Mouse (Mus musculus) lung, embryonic 14.5 days (tissue): ENCODE data around the gene Mtor. TPM values are rescaled to one million over a fixed set of nuclear protein-coding genes. Genes with fewer than 3 reads are reported as not detected.

Experiments
- ATAC-seq: fragments of 200-750 bp; cut with Nextera tagmentation; 2 replicates; pipeline ENCODE4 v1.8.0; 2017; ENCODE audit warnings: mild to moderate bottlenecking, moderate TSS enrichment, moderate library complexity; ENCODE audit not compliant: insufficient read depth
- DNase-seq: peaks from one replicate; pipeline ENCODE4 v3.0.0-alpha.2; 2015
- H3K27ac ChIP-seq: fragments of 300-500 bp; sonication (generic); 2 replicates; pipeline ENCODE4 v1.5.1; 2014; ENCODE audit warnings: low read depth, mild to moderate bottlenecking, moderate library complexity
- H3K27me3 ChIP-seq: fragments of 300-500 bp; sonication (generic); 2 replicates; pipeline ENCODE4 v1.6.1; 2014; ENCODE audit warnings: low read length, control low read depth; ENCODE audit not compliant: insufficient read depth
- H3K36me3 ChIP-seq: fragments of 300-500 bp; sonication (generic); 2 replicates; pipeline ENCODE4 v1.6.1; 2014; ENCODE audit warnings: control low read depth; ENCODE audit not compliant: insufficient read depth
- H3K4me1 ChIP-seq: fragments of 300-500 bp; sonication (generic); 2 replicates; pipeline ENCODE4 v1.6.1; 2014; ENCODE audit warnings: antibody characterized with exemption, control low read depth; ENCODE audit not compliant: insufficient read depth
- H3K4me2 ChIP-seq: fragments of 300-500 bp; sonication (generic); 2 replicates; pipeline ENCODE4 v1.6.1; 2014; ENCODE audit warnings: mild to moderate bottlenecking
- H3K4me3 ChIP-seq: fragments of 300-500 bp; sonication (generic); 2 replicates; pipeline ENCODE4 v1.5.1; 2014; ENCODE audit warnings: low read depth, low read length
- H3K9ac ChIP-seq: fragments of 300-500 bp; sonication (generic); 2 replicates; pipeline ENCODE4 v1.6.1; 2014
- H3K9me3 ChIP-seq: fragments of 300-500 bp; sonication (generic); 2 replicates; pipeline ENCODE4 v1.6.1; 2016; ENCODE audit warnings: low read depth, low read length, control low read depth
- CTCF ChIP-seq: IDR thresholded peaks from 2 replicates; pipeline ENCODE4 v1.5.1; 2016; ENCODE audit warnings: antibody characterized with exemption, low read depth
- WGBS: fragments of 180-500 bp; shearing (Covaris S2); extraction: QIAGEN DNeasy Blood & Tissue Kit; methylation state at CpG from one replicate; pipeline ENCODE4 v1.1.7; 2014; 5-methylcytosine and 5-hydroxymethylcytosine counted together
- polyA plus RNA-seq: library from polyadenylated mRNA; unstranded; fragments of >200 nt; fragmentation: Nextera tagmentation; extraction: Ambion mirVana; gene quantifications from 2 replicates; pipeline ENCODE4 v1.2.1, GENCODE M21; 2014

The Mtor gene
- polyA plus RNA-seq, 1 experiment from 2014 or later, result 21.3 TPM

- H3K36me3 ChIP-seq, result peaks cover 84% of the 10 kb centered on the region
- H3K4me3 ChIP-seq, result no peak overlapping the region
- H3K4me1 ChIP-seq, result no peaks in the 10 kb centered on the region
- DNase-seq (no peak), ATAC-seq (no peak)
- no peak overlapping the region for H3K9ac ChIP-seq
- no peak overlapping the region for H3K4me2 ChIP-seq
- TF ChIP-seq CTCF, result no peak
- WGBS, result 89% methylated on average over 12 of the region's 12 CpGs
- no peaks in the 10 kb centered on the region for H3K27me3 ChIP-seq
- no peaks in the 10 kb centered on the region for H3K9me3 ChIP-seq
- no peak overlapping the region for H3K27ac ChIP-seq
Observed at GRCm38 (mm10) chr4:148533613-148534328, 85.4 kb downstream of the Mtor start.

- TF ChIP-seq CTCF, result no peak
- H3K9me3 ChIP-seq, result no peaks in the 10 kb centered on the region
- no peak overlapping the region for H3K4me2 ChIP-seq
- no peaks in the 10 kb centered on the region for H3K27me3 ChIP-seq
- no peak for DNase-seq
- no peak overlapping the region for H3K9ac ChIP-seq
- H3K27ac ChIP-seq, result no peak overlapping the region
- WGBS, result 90% methylated on average over 3 of the region's 3 CpGs
- no peaks in the 10 kb centered on the region for H3K4me1 ChIP-seq
- H3K36me3 ChIP-seq, result peaks cover 95% of the 10 kb centered on the region
- no peak for ATAC-seq
- H3K4me3 ChIP-seq, result no peak overlapping the region
Observed at GRCm38 (mm10) chr4:148535876-148536275, 87.5 kb downstream of the Mtor start.

DNA sequence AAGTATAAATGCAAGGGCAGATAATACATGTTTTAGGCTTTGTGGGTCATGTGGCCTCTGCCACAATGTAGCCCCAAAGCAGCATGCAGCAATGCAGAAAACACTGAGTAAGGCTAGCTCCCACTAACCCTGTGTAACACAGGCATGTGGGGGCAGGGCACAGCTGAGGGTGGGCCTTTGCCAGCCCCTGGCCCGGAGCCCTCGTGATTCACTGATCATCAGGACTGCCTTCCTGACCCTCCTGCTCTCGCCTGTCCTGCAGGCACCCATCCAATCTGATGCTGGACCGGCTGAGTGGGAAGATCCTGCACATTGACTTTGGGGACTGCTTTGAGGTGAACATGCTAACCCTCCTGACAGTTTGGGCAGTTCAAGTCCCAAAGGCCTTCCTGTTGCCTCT is 100.7 kb downstream of the Mtor start:
- Histone ChIP-seq H3K9ac (no peak overlapping the region), H3K9me3 (no peaks in the 10 kb centered on the region), H3K27ac (no peak overlapping the region), H3K4me2 (no peak overlapping the region), H3K27me3 (no peaks in the 10 kb centered on the region), H3K4me3 (no peak overlapping the region), H3K4me1 (no peaks in the 10 kb centered on the region), H3K36me3 (peaks cover 86% of the 10 kb centered on the region)
- no peak for DNase-seq
- TF ChIP-seq CTCF, result no peak
- ATAC-seq, result no peak
- 83% methylated on average over 4 of the region's 4 CpGs for WGBS

- WGBS, result 27% methylated on average over 6 of the region's 6 CpGs
- H3K4me3 ChIP-seq, result peak overlapping the region; percentile 87
- H3K27me3 ChIP-seq, result no peaks in the 10 kb centered on the region
- H3K4me2 ChIP-seq, result peak overlapping the region; percentile 77
- no peak for TF ChIP-seq CTCF
- H3K27ac ChIP-seq, result peak overlapping the region; percentile 95
- H3K36me3 ChIP-seq, result peaks cover 60% of the 10 kb centered on the region
- DNase-seq, result no peak
- peak overlapping the region; percentile 97 for H3K9ac ChIP-seq
- H3K9me3 ChIP-seq, result no peaks in the 10 kb centered on the region
- H3K4me1 ChIP-seq, result no peaks in the 10 kb centered on the region
- peak; percentile 51 for ATAC-seq
Observed at GRCm38 (mm10) chr4:148557766-148558165, 109.4 kb downstream of the Mtor start.

DNA sequence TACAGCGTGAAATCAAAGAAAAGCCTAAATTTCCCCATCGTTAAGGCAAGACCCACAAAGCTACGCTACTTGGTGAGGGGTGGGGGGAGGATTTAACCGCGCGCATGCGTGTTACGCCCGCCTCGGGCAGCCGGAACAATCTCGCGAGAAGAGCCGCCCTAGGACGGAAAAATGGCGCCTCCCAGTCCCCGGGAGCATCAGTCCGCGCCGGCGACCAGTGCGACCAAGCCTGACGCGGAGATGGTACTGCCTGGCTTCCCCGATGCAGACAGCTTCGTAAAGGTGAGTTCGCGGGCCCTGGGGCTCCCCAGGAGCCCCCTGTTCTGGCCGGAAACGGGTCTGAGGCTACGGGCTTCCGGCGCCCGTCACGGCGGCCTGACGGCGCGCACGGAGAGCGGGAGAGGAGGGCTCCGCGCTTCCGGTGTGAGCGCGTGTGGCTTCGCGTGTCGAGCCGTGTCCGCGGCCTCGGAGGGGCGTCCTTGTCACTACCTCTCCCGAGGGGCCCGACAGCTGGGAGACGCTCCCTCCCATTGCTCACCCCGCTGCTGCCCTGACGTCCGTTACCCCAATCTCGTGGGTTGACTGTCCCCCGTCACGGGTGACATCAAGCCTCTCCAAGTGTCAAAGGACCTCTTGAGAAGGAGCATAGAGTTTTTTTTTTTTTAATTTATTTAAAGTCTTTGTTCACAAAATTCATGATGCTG is 110.0 kb downstream of the Mtor start, which contains the start of gene Exosc10:
Exosc10 (plus strand) TSS at position 133 of the 704 bp plus-strand sequence.
- Histone ChIP-seq H3K27me3 (no peaks in the 10 kb centered on the region), H3K4me1 (no peaks in the 10 kb centered on the region), H3K9ac (peak within 1 kb of the TSS; percentile 97), H3K36me3 (peaks cover 60% of the 10 kb centered on the region), H3K27ac (peak within 1 kb of the TSS; percentile 95), H3K4me2 (peak within 1 kb of the TSS; percentile 77), H3K4me3 (peak within 1 kb of the TSS; percentile 87), H3K9me3 (no peaks in the 10 kb centered on the region)
- DNase-seq (peak; percentile 96), ATAC-seq (peak; percentile 92)
- under 1% methylated on average over 63 of the region's 63 CpGs for WGBS
- no peak for TF ChIP-seq CTCF

- Histone ChIP-seq H3K4me3 (no peak overlapping the region), H3K9me3 (no peaks in the 10 kb centered on the region), H3K36me3 (peaks cover 78% of the 10 kb centered on the region), H3K27ac (no peak overlapping the region), H3K4me1 (no peaks in the 10 kb centered on the region), H3K4me2 (no peak overlapping the region), H3K9ac (no peak overlapping the region), H3K27me3 (no peaks in the 10 kb centered on the region)
- ATAC-seq (no peak), DNase-seq (no peak)
- TF ChIP-seq CTCF, result no peak
- 94% methylated on average over 17 of the region's 17 CpGs for WGBS
Observed at GRCm38 (mm10) chr4:148562676-148563075, 114.3 kb downstream of the Mtor start.

GRCm38 (mm10) chr4:148563595-148563994 is 115.2 kb downstream of the Mtor start:
- no peak for TF ChIP-seq CTCF
- Histone ChIP-seq H3K4me1 (no peaks in the 10 kb centered on the region), H3K36me3 (peaks cover 87% of the 10 kb centered on the region), H3K4me2 (no peak overlapping the region), H3K27ac (no peak overlapping the region), H3K9me3 (no peaks in the 10 kb centered on the region), H3K27me3 (no peaks in the 10 kb centered on the region), H3K4me3 (no peak overlapping the region), H3K9ac (no peak overlapping the region)
- ATAC-seq (no peak), DNase-seq (no peak)
- 92% methylated on average over 12 of the region's 12 CpGs for WGBS
